Mouse (Mus musculus): Measurements from ENCODE around the gene Hdgfl2.

DNA sequence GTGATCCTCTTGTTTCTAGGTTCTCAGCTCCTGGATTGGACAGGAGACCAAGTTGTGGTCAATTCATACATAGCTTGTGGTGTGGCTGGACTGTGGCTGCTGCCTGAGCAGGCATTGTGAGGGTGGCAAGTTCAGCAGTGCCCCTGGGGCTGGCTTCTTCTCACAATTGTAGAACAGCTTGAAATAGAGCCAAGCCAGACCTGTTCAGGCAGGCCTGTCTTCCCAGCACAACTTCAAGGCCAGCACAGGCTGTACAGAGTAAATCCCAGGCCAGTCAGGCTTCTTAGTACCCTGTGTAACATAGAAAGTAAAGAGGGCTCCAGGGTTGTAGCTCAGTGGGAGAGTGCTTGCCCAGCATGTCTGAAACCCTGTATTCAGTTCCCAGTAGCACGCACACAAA, 13.4 kb downstream of the Hdgfl2 start:
- TF ChIP-seq CTCF (IDR thresholded peaks at IDR 0.05; ENCODE audit: low read depth, low read length) = no peak
- no peak for TF ChIP-seq POLR2A (IDR thresholded peaks at IDR 0.05; ENCODE audit: extremely low read depth, insufficient read depth, low read length)
